Mouse (Mus musculus) C2C12 (cell line): ENCODE results near the gene Ano10.

Experiments used
- CTCF ChIP-seq: IDR thresholded peaks from one replicate; pipeline ENCODE4 v1.5.1; 2011; ENCODE audit not compliant: control insufficient read depth, insufficient read depth, insufficient read length
- USF1 ChIP-seq: IDR thresholded peaks from one replicate; pipeline ENCODE4 v1.6.1; 2011; ENCODE audit warnings: low read depth, mild to moderate bottlenecking, control low read depth, moderate library complexity

GRCm38 (mm10) chr9:122287526-122287925, 6.7 kb downstream of the Ano10 start:
- TF ChIP-seq CTCF = no peak
- no peak for TF ChIP-seq USF1
